Mouse (Mus musculus) heart, postnatal 36 days (tissue): ENCODE data around the gene Kcnn1. TPM values are rescaled to one million over a fixed set of nuclear protein-coding genes. Genes with fewer than 3 reads are reported as not detected.
A peak's percentile ranks its signal among the peaks of the same experiment; 100 is the strongest.
"Not testable (repeated sequence)": the region's sequence is repeated elsewhere in the genome, so short reads cannot be mapped to it uniquely, and the experiment has no call there.

Experiments
- DNase-seq, 2 experiments: peaks; one replicate each; pipeline ENCODE4 v3.0.0; 2021 to 2022
- intact Hi-C: fragments of 180-260 bp; cut with DNase I; formaldehyde crosslinking; loops from one replicate; pipeline ENCODE4 v1.15.1; 2025
- total RNA-seq, 2 experiments: library from RNA; stranded (reverse); gene quantifications; 2 replicates each; pipeline ENCODE4 v1.2.3; 2021

Gene Kcnn1
- total RNA-seq, 2 experiments from 2014 or later, result 10.4 to 13.6 TPM

- DNase-seq, result not testable (repeated sequence)
- intact Hi-C loops, result loop anchor here (5.0 kb wide), 1 partner anchor 100 kb away; the partner anchor contains the start of gene Pde4c
Measured at GRCm38 (mm10) chr8:70822594-70822993, 40.5 kb downstream of the Kcnn1 start.

GRCm38 (mm10) chr8:70821992-70822391 lies 41.1 kb downstream of the Kcnn1 start:
- intact Hi-C loops, result loop anchor here (1.0 to 5.0 kb wide), 4 partner anchors 19 to 100 kb away; partner anchors contain the start of gene Pde4c
- DNase-seq, result no peak

- intact Hi-C loops, result loop anchor here (1.0 to 5.0 kb wide), 4 partner anchors 20 to 99 kb away; partner anchors contain the start of gene Pde4c
- peak; percentile 81 to 85 for DNase-seq
Measured at GRCm38 (mm10) chr8:70821399-70821962, 41.6 kb downstream of the Kcnn1 start.

- DNase-seq, result peak; percentile 50 to 63
- intact Hi-C loops, result loop anchor here (2.0 to 5.0 kb wide), 3 partner anchors 46 to 98 kb away; partner anchors contain the start of gene Pde4c
Measured at GRCm38 (mm10) chr8:70820101-70820935, 42.7 kb downstream of the Kcnn1 start.

GRCm38 (mm10) chr8:70816679-70817078 lies 46.4 kb downstream of the Kcnn1 start:
- intact Hi-C loops, result loop anchor here (2.0 kb wide), 1 partner anchor 20 kb away; no protein-coding TSS in a partner anchor
- peak in 1 of 2 experiments; percentile 32 for DNase-seq

GRCm38 (mm10) chr8:70812885-70813284 lies 50.2 kb downstream of the Kcnn1 start:
- intact Hi-C loops, result no loop called here

GRCm38 (mm10) chr8:70812055-70812454 lies 51.0 kb downstream of the Kcnn1 start:
- DNase-seq, result no peak
- intact Hi-C loops, result no loop called here

More at GRCm38 (mm10) chr8:70812885-70813284, 50.2 kb downstream of the Kcnn1 start:
- DNase-seq, result no peak

GRCm38 (mm10) chr8:70810962-70811680 lies 51.9 kb downstream of the Kcnn1 start:
- DNase-seq, result no peak
- intact Hi-C loops, result no loop called here

- DNase-seq, result no peak
- intact Hi-C loops, result no loop called here
Measured at GRCm38 (mm10) chr8:70808955-70809701, 53.9 kb downstream of the Kcnn1 start.

- DNase-seq, result no peak
- intact Hi-C loops, result no loop called here
Measured at GRCm38 (mm10) chr8:70808239-70808638, 54.8 kb downstream of the Kcnn1 start, which contains the start of gene Il12rb1. Gene Il12rb1 (plus strand): TSS chr8:70808449.

- DNase-seq, result no peak
- intact Hi-C loops, result no loop called here
Measured at GRCm38 (mm10) chr8:70807304-70807703, 55.8 kb downstream of the Kcnn1 start.

- intact Hi-C loops, result no loop called here
- peak in 1 of 2 experiments; percentile 44 for DNase-seq
Measured at GRCm38 (mm10) chr8:70806541-70806940, 56.5 kb downstream of the Kcnn1 start.

GRCm38 (mm10) chr8:70804481-70805206 lies 58.4 kb downstream of the Kcnn1 start, which contains the start of gene Mast3:
Gene Mast3 (minus strand): TSS chr8:70805054.
- peak; percentile 83 to 87 for DNase-seq
- intact Hi-C loops, result no loop called here

- DNase-seq, result peak; percentile 61 to 64
- intact Hi-C loops, result no loop called here
Measured at GRCm38 (mm10) chr8:70803761-70804480, 59.1 kb downstream of the Kcnn1 start.

GRCm38 (mm10) chr8:70802786-70803510 lies 60.1 kb downstream of the Kcnn1 start:
- intact Hi-C loops, result no loop called here

GRCm38 (mm10) chr8:70801830-70802229 lies 61.2 kb downstream of the Kcnn1 start:
- DNase-seq, result no peak
- intact Hi-C loops, result no loop called here

More at GRCm38 (mm10) chr8:70802786-70803510, 60.1 kb downstream of the Kcnn1 start:
- DNase-seq, result no peak

- intact Hi-C loops, result no loop called here
- DNase-seq, result no peak
Measured at GRCm38 (mm10) chr8:70801156-70801555, 61.9 kb downstream of the Kcnn1 start.

GRCm38 (mm10) chr8:70800648-70801047 lies 62.4 kb downstream of the Kcnn1 start:
- intact Hi-C loops, result no loop called here
- DNase-seq, result no peak
